Mouse (Mus musculus): ENCODE results near the gene Bsg. TPM values are rescaled to one million over a fixed set of nuclear protein-coding genes. Genes with fewer than 3 reads are reported as not detected.

The Bsg gene
- total and polyA plus RNA-seq, 3 experiments, result 318 to 700 (median 346) TPM

DNA sequence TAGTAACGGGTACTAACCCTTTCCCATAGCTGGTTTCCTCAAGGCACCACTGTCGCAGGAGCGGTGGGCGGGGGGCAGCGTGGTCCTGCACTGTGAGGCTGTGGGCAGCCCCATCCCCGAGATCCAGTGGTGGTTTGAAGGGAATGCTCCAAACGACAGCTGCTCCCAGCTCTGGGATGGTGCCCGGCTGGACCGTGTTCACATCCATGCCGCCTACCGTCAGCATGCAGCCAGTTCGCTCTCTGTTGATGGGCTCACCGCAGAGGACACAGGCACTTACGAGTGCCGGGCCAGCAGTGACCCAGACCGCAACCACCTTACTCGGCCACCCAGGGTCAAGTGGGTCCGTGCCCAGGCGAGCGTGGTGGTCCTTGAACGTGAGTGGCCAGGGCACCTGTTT, 4.4 kb downstream of the Bsg start:
- Histone ChIP-seq H3K27ac (ENCODE audit: control insufficient read depth, low read depth, low read length) (no peak overlapping the region), H3K4me3 (ENCODE audit: control insufficient read depth in 1 of 2, insufficient read depth in 1 of 2, low read depth in 2 of 2, low read length in 2 of 2) (no peak overlapping the region), H3K79me2 (ENCODE audit: control insufficient read depth, insufficient read depth, low read length, poor library complexity) (peaks cover 41% of the 10 kb centered on the region), H3K4me1 (ENCODE audit: control insufficient read depth in 1 of 2, insufficient read depth in 2 of 2, low read length in 2 of 2) (peaks cover 9 to 25% of the 10 kb centered on the region in 2 experiments; a peak in 3 of 4 replicates), H3K36me3 (ENCODE audit: control insufficient read depth in 1 of 2, insufficient read depth in 2 of 2, low read length in 2 of 2) (peaks cover 0 to 21% of the 10 kb centered on the region in 2 experiments; a peak in 2 of 4 replicates), H3K9me3 (replicated peaks; ENCODE audit: insufficient read depth, low read length) (no peaks in the 10 kb centered on the region), H3K9ac (ENCODE audit: control insufficient read depth, low read depth, low read length, poor library complexity, severe bottlenecking) (no peak overlapping the region), H3K27me3 (ENCODE audit: control insufficient read depth in 1 of 2, insufficient read depth in 2 of 2, low read length in 2 of 2) (no peaks in the 10 kb centered on the region)
- DNase-seq (ENCODE audit: low read depth, low spot score), result no peak
- TF ChIP-seq UBTF (IDR thresholded peaks at IDR 0.05; ENCODE audit: borderline replicate concordance, insufficient read depth, low read depth, low read length), result no peak
- TF ChIP-seq E2F4 (IDR thresholded peaks at IDR 0.05; ENCODE audit: borderline replicate concordance, low read depth, low read length), result no peak
- no peak for TF ChIP-seq MAFK (IDR thresholded peaks at IDR 0.05; ENCODE audit: borderline replicate concordance, low read depth, low read length)
- TF ChIP-seq NELFE (IDR thresholded peaks at IDR 0.05; ENCODE audit: low read depth, low read length), result no peak

DNA sequence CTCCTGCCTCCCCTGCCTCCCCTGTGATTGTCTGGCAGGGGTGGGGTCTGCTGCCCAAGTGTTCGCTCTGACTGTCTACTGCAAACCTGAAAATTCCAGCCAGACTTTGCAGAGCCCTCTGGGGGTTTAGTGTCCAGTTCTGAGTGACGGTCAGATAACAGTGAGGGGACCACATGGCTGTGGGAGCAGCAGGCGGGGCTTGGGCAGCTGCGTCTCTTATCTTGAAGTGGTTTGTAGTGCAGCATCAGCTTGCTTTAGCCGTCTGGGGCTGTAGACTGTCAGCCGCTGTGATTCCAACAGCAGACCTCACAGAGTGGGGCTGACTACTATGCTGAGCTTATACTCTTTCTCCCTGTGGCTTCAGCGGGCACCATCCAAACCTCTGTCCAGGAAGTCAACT, 5.0 kb downstream of the Bsg start:
- Histone ChIP-seq H3K9ac (ENCODE audit: control insufficient read depth, low read depth, low read length, poor library complexity, severe bottlenecking) (no peak overlapping the region), H3K4me3 (ENCODE audit: control insufficient read depth in 1 of 2, insufficient read depth in 1 of 2, low read depth in 2 of 2, low read length in 2 of 2) (no peak overlapping the region), H3K79me2 (ENCODE audit: control insufficient read depth, insufficient read depth, low read length, poor library complexity) (peaks cover 41% of the 10 kb centered on the region), H3K27me3 (ENCODE audit: control insufficient read depth in 1 of 2, insufficient read depth in 2 of 2, low read length in 2 of 2) (no peaks in the 10 kb centered on the region), H3K36me3 (ENCODE audit: control insufficient read depth in 1 of 2, insufficient read depth in 2 of 2, low read length in 2 of 2) (peaks cover 0 to 21% of the 10 kb centered on the region in 2 experiments; a peak in 2 of 4 replicates), H3K27ac (ENCODE audit: control insufficient read depth, low read depth, low read length) (no peak overlapping the region), H3K9me3 (replicated peaks; ENCODE audit: insufficient read depth, low read length) (no peaks in the 10 kb centered on the region), H3K4me1 (ENCODE audit: control insufficient read depth in 1 of 2, insufficient read depth in 2 of 2, low read length in 2 of 2) (peaks cover 9 to 25% of the 10 kb centered on the region in 2 experiments; a peak in 3 of 4 replicates)
- DNase-seq (ENCODE audit: low read depth, low spot score), result no peak
- TF ChIP-seq POLR2A (IDR thresholded peaks at IDR 0.05; ENCODE audit: control insufficient read depth in 1 of 2, insufficient read depth in 1 of 2, low read depth in 1 of 2, low read length in 2 of 2, poor library complexity in 1 of 2), result no peak
- TF ChIP-seq GATA1 (IDR thresholded peaks at IDR 0.05; ENCODE audit: low read depth, low read length), result no peak
- no peak for TF ChIP-seq CTCF (IDR thresholded peaks at IDR 0.05 in 2 of 3, conservative IDR thresholded peaks at IDR 0.05 in 1 of 3; ENCODE audit: control insufficient read depth in 1 of 3, insufficient read depth in 1 of 3, low read depth in 2 of 3, low read length in 3 of 3, poor library complexity in 1 of 3, severe bottlenecking in 1 of 3)
- no peak for TF ChIP-seq SIN3A (IDR thresholded peaks at IDR 0.05; ENCODE audit: low read length)
- TF ChIP-seq TCF12 (IDR thresholded peaks at IDR 0.05; ENCODE audit: low read depth, low read length), result no peak
- no peak for TF ChIP-seq CHD1 (IDR thresholded peaks at IDR 0.05; ENCODE audit: low read depth, low read length)

GRCm38 (mm10) chr10:79712029-79712428, 7.7 kb downstream of the Bsg start:
- no peaks in the 10 kb centered on the region for H3K9me3 ChIP-seq (replicated peaks; ENCODE audit: insufficient read depth, low read length)
- no peak overlapping the region for H3K4me3 ChIP-seq (ENCODE audit: control insufficient read depth in 1 of 2, insufficient read depth in 1 of 2, low read depth in 2 of 2, low read length in 2 of 2)
- H3K79me2 ChIP-seq (ENCODE audit: control insufficient read depth, insufficient read depth, low read length, poor library complexity), result peaks cover 13% of the 10 kb centered on the region
- H3K27me3 ChIP-seq (ENCODE audit: control insufficient read depth in 1 of 2, insufficient read depth in 2 of 2, low read length in 2 of 2), result no peaks in the 10 kb centered on the region
- peaks cover 0 to 6% of the 10 kb centered on the region in 2 experiments; a peak in 2 of 4 replicates for H3K36me3 ChIP-seq (ENCODE audit: control insufficient read depth in 1 of 2, insufficient read depth in 2 of 2, low read length in 2 of 2)
- peak; percentile 72 for DNase-seq (ENCODE audit: low read depth, low spot score)
- no peak overlapping the region for H3K27ac ChIP-seq (ENCODE audit: control insufficient read depth, low read depth, low read length)
- no peak overlapping the region for H3K9ac ChIP-seq (ENCODE audit: control insufficient read depth, low read depth, low read length, poor library complexity, severe bottlenecking)
- peak; percentile 22 to 64 (median 61); a peak in 5 of 6 replicates for TF ChIP-seq CTCF (IDR thresholded peaks at IDR 0.05 in 2 of 3, conservative IDR thresholded peaks at IDR 0.05 in 1 of 3; ENCODE audit: control insufficient read depth in 1 of 3, insufficient read depth in 1 of 3, low read depth in 2 of 3, low read length in 3 of 3, poor library complexity in 1 of 3, severe bottlenecking in 1 of 3)
- no peak for TF ChIP-seq ELF1 (IDR thresholded peaks at IDR 0.05; ENCODE audit: low read depth, low read length)
- H3K4me1 ChIP-seq (ENCODE audit: control insufficient read depth in 1 of 2, insufficient read depth in 2 of 2, low read length in 2 of 2), result peaks cover 0 to 9% of the 10 kb centered on the region in 2 experiments; a peak in 2 of 4 replicates
